Mouse (Mus musculus): ENCODE data around the gene Cpn1.

DNA sequence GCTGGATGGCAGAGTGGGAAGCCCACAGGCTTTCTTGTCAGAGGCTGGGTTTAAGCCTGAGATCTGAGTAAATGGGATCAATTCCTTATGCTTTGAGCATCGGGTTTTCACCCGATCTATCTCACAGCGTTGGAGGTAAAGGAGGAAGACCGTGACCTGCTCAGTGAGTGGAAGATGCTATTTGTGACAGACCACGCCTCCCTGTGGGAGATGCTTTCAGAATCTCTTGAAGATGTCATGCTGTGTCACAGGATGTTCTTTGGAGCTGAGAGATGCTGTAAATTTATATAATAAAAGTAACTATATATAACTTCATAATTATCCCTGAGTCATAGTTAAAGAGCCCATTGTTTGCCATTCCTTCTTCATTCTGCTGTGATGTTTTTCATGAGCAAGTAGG lies 14.4 kb upstream of the Cpn1 start:
- TF ChIP-seq POLR2A (IDR thresholded peaks at IDR 0.05; ENCODE audit: extremely low read depth, insufficient read depth, low read length) (no peak), CTCF (IDR thresholded peaks at IDR 0.05; ENCODE audit: extremely low read depth, insufficient read depth, low read length) (no peak)
